Mouse (Mus musculus) megakaryocyte-erythroid progenitor cell, adult 5-6 weeks (primary cell): ENCODE measurements around the gene Zfp42. TPM values are rescaled to one million over a fixed set of nuclear protein-coding genes. Genes with fewer than 3 reads are reported as not detected.
"Not testable (repeated sequence)": the region's sequence is repeated elsewhere in the genome, so short reads cannot be mapped to it uniquely, and the experiment has no call there.

Experiments
- ATAC-seq: replicated peaks from 2 replicates; pipeline ENCODE4 v1.8.0; 2016; ENCODE audit warnings: mild to moderate bottlenecking, inconsistent platforms; ENCODE audit not compliant: severe bottlenecking, poor library complexity, low FRiP score, low TSS enrichment
- total RNA-seq, 2 experiments: library from RNA; stranded (forward) in 1 of 2; stranded (reverse) in 1 of 2; fragments of 200-1000, 215-1000 nt in 1 of 2; fragments of >200 nt in 1 of 2; fragmentation: Nextera tagmentation in 1 of 2; gene quantifications; 2 replicates each; pipeline ENCODE4 v1.2.3; 2014 to 2017

Gene Zfp42
- total RNA-seq (2014; fragmentation: Nextera tagmentation), result not detected in 2 replicates
- total RNA-seq (2017), result not detected in 2 replicates

GRCm38 (mm10) chr8:43306896-43307295 is at the start of gene Zfp42:
Gene Zfp42, minus strand, starts transcription at chr8:43306980.
- ATAC-seq, result no peak

DNA sequence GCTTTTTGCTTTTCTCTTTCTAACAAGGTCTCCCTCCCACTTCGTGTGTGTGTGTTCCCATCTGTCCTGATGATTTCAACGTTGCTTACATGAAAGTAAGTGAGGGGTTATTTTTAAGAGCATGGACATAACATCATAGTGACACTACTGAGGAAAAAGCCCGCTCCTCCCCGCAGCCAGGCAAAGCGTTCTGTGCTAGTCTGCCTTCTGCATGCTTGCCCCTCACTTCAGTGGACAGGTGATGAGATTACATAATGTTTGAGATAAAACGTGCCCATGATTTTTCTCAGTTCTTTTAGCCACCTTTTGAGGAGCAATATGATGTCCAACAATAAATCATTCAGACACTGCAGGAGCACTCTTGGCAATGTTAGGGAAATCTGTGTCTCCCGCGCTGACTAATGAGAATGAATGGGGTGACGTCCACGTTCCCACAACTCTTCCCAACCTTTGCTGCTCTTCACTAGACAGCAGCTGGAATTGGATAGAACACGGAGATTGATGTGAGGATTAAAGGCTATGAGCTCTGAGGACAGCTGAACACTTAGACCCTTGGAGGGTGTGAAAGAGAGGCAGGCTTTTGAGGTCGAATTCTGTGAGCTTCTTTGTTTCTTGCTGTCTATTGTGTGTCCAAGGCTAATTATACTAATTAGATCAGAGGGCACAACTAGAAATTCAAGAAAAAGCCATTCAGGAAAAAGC is 49.4 kb upstream of the Zfp42 start:
- no peak for ATAC-seq

DNA sequence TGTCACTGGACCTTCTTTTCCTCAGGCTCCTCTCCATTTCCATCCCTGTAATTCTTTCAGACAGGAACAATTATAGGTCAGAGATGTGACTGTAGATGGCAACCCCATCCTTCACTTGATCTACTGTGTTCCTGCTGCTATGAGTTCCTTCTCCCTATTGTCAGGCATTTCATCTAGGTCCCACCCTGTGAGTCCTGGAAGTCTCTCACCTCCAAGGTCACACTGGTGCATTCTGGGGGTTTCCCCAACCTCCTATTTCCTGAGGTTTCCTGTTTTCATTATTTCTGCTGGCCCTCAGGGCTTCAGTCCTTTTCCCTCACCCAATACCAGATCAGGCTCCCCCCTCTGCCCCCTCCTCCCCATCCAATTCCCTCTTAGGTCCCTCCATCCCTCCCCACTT is 45.5 kb upstream of the Zfp42 start:
- ATAC-seq, result not testable (repeated sequence)

GRCm38 (mm10) chr8:43338555-43338954 is 31.8 kb upstream of the Zfp42 start:
- ATAC-seq, result no peak

GRCm38 (mm10) chr8:43333465-43333864 is 26.7 kb upstream of the Zfp42 start:
- ATAC-seq, result no peak

DNA sequence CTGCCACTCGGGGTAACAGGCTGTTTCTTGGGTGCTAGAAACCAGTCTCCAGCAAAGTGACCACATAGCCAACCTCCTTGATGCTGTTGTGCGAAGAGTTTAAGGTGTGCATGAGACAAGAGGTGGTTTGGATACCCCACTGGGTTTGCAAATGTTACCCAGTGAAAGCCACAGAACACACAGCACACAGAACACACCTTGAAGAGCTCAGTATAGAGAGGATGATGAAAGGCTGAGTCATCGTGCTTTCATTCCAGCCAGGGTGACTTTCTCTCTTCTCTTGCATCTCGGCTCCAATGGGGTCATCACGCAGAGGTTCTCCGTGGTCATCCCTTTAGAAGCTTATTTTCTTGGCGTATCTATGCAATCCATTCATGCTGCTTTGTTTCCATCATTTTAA is 24.9 kb upstream of the Zfp42 start:
- no peak for ATAC-seq

GRCm38 (mm10) chr8:43329913-43330705 is 23.3 kb upstream of the Zfp42 start:
- ATAC-seq, result no peak

DNA sequence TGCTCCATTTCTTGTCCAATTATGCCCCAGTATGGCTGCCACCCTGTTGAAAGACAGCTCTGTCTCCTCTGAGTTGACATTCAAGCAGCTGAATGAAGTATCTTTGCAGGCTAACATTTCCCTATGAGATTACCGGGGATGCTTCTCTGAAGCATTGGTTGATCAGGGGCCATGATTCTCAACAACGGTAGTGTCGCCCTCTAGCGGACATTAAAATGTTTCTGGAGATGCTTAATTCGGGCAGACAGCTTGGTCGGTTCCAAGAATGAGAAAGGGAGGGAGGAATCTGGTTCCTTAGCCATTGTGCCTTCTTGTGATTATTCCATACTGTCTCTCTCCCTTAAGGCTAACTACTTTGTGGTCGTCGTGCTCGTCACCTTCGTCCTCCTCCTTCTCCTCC is 21.9 kb upstream of the Zfp42 start:
- no peak for ATAC-seq

GRCm38 (mm10) chr8:43320771-43321170 is 14.0 kb upstream of the Zfp42 start:
- ATAC-seq, result no peak

DNA sequence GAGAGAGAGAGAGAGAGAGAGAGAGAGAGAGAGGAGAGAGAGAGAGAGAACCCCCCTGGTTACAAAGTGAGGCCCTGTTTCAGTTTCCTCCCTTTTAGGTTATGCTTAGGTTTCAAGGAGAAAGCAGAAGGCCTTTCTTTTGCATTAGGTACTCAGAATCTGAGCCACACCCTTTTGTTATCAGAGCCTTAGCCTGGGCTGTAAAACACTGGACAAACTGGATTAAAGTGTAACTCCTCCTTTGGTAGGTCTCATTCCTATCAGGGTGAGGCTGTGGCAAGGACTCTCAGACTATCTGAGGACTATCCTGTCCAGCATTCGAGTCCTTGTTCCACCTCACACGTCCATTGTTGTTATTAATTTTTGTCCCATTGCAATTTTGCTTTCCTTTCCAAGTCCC is 1.4 kb upstream of the Zfp42 start:
- no peak for ATAC-seq

DNA sequence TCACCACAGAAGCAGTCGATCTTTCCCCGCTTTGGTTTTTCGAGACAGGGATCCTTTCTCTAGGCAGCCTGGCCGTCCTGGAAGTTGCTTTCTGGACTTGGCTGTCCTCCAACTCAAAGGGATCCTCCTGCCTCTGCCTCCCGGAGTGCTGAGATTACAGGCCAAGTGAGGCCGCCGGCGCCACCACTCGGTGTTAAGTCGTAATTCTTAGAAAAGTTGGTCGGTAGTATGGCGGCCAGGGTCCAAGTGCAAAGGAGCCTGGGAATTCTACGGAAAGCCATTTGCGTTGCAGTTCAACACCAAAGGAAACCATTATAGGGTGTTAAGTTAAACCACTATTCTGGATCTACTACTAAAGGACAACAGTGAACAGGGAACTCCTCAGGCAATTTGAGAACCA is 1.1 kb downstream of the Zfp42 start:
- no peak for ATAC-seq

DNA sequence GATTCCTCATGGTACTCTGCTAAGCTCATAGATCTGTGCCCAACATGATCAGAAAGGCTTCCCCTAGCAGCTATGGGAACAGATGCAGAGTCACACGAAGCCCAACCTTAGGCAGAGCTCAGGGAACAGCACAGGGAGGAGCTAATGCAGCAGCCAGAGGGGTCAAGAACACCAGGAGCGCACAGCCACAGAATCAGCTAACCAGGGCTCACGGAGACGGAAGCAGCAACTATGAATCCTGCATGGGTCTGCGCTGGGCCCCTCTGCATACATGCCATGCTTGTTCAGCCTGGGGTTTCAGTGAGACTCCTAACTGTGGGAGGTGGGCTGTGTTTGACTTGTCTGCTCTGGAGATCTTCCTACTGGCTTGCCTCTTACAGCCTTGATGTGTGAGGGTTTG is 7.0 kb downstream of the Zfp42 start:
- no peak for ATAC-seq

GRCm38 (mm10) chr8:43295826-43296225 is 11.0 kb downstream of the Zfp42 start:
- no peak for ATAC-seq

GRCm38 (mm10) chr8:43294191-43294590 is 12.6 kb downstream of the Zfp42 start:
- ATAC-seq, result no peak

- no peak for ATAC-seq
These were observed 16.2 kb downstream of the Zfp42 start for GRCm38 (mm10) chr8:43290424-43291111.

GRCm38 (mm10) chr8:43289781-43290180 is 17.0 kb downstream of the Zfp42 start:
- no peak for ATAC-seq

DNA sequence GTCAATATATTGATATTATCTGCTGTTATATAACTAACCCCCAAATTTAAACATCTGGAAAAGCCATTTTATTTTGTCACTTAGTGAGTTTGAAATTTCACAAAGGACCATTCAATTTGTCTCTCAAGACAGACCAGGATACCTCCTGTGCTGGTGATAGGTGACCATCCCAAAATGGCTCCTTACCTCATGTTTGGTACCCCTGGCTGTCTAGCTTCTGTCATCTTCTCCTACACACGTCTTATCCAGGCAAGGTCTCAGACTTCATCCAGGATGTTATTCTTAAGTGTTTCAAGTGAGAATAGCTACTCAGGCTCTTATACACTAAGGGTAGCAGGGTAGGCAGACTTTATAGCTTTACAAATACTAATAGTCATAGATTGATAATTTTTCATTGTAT is 17.9 kb downstream of the Zfp42 start:
- no peak for ATAC-seq

GRCm38 (mm10) chr8:43287456-43287855 is 19.3 kb downstream of the Zfp42 start:
- ATAC-seq, result no peak

DNA sequence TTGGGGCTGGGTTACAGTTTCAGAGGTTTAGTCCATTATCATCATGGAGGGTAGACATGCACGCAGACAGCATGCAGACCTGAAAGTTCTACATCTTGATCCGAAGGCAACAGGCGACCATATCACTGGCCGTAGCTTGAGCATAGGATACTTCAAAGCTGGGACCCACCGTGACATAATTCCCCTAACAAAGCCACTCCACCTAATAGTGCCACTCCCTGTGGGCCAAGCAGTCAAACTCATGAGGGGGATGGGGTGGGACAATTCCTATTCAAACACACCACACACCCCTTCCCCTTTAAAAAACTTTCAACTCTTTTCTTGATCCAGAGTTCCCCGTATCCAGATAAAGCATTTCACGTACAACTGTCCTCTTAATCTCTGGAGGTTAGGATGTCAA is 23.5 kb downstream of the Zfp42 start:
- ATAC-seq, result no peak

DNA sequence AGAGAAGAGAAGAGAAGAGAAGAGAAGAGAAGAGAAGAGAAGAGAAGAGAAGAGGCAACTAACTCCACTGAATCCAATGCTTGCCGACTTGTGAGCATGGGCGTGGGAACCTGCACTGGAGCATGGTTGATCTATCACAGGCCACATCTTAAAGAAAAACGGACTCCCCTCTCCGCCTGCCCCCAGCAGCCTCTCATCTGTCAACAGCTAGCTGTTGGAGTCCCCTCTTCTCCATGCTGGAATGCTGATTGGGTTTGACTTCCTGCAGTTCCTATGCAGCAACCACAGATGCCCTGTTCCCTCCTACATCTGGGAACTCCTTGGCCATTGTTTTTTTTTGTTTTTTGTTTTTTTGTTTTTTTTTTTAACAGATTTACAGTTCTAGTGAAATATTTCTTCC is 28.4 kb downstream of the Zfp42 start:
- no peak for ATAC-seq
